Mouse (Mus musculus) fibroblast of lung, adult 2 months (primary cell): ENCODE results near the gene Gm20532.

Source experiments
- DNase-seq: peaks from one replicate; pipeline ENCODE4 v3.0.0-alpha.2; 2011; ENCODE audit warnings: low read depth

Gm20532 gene

DNA sequence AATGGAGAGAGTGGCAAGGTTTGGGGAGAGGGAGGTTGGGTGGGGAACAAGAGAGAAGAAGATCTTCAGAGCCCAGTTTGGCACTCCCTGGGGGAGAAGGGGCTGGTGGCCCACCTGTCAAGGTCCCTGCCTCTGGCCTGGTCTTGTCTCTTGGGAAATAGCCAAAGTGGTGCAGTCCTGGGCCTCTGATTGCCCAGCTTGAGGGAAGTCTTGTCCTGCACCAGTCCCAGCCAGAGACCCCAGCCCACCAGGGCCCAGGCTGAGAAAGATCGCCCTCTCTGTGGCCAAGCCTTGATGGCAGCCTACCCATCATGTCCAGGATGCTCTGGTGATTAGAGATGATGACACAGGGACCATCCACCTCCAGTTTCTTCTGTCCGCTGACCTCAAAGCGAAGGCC lies 10.5 kb downstream of the Gm20532 start:
- no peak for DNase-seq

DNA sequence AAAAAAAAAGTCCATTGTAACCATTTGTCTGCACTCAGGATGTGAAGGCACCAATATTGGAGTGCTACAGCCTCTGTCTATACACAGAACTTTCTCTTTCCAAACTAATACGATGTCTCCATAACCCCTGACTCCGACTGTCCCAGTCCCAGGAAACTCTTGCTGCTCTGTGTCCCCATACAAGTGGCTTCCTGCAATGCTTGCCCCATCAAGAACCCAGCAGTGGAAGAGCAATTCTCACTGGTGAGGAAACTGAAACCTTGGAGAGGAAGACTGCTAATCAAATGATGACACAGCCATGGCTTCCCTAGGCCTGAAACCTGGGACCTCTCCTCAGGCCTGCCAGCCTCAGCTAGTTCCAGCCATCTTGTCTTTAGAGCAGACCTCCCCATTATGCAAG lies 11.4 kb downstream of the Gm20532 start:
- DNase-seq, result no peak

DNA sequence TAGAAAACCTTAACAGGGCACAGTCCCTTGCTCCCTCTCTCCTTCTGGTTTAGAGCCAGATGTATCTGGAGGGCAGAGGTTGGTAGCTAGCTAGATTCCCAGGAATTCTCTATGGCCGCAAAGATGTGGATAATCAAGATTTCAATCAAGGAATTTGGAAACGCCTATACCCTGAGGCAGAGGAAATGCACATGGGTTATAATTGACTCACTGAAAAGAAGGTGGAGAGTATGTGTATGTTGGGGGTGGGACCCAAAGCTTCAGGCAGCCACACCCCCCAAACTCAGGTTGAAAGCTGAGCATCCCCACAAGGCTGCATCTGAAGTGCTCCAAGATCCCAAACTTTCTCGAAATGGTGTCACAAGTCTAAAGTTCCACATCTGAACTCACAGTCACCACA lies 12.0 kb downstream of the Gm20532 start:
- DNase-seq, result no peak

DNA sequence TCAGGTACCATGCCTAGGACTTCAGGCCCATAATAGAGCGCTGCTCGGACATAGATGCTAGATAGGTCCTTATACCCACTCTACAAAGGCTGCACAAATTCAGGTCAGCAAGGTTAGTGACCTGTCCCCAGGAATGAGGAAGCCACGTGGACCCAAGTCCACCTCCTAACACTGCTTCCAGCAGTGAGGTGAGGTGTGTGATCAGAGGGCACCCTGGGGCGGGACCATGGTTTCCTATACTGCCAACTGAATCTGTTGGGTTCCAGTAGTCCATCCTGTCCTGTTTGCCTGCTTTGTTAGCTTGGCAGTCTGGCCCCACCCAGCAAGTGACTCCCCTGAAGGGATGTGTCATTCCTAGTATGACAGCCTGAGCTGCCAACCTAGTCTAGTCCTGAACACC lies 13.5 kb downstream of the Gm20532 start:
- DNase-seq, result no peak

DNA sequence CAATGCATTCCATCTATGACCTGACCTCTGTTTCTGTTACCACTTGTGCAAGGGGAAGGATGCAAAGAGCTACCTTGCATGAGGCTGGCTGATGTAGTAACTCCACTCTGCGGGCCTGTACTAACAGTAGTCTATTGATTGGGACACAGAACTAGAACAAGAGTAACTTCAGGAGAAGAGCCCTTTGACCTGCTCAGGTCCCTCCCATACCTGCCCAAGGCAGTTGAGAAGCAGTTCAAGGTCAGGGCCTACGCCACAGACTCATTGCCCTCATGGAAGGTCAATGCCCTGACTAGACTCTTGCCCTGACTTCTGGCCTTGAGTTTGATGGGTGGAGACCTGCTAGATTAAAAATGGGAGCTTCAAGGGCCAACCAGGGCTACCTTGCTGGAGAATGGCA lies 14.2 kb downstream of the Gm20532 start:
- DNase-seq, result no peak

DNA sequence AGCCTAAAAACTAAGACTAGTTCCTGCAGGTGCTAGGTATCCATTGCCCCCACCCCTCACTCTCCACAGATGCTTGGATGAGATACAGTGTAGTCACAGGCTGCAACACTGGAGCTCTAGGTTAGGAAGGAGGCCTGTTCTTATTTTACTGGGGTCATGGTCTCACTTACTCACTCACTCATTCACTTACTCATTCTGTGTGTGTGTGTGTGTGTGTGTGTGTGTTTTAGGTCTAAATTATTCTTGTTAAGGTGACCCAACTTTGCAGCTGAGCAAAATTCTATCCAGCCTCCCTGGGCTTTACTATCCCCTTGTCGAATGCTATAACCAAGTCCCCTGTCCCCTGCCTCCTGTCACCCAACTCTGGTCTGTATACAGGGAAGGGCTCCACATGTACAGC lies 15.2 kb downstream of the Gm20532 start:
- DNase-seq, result no peak

DNA sequence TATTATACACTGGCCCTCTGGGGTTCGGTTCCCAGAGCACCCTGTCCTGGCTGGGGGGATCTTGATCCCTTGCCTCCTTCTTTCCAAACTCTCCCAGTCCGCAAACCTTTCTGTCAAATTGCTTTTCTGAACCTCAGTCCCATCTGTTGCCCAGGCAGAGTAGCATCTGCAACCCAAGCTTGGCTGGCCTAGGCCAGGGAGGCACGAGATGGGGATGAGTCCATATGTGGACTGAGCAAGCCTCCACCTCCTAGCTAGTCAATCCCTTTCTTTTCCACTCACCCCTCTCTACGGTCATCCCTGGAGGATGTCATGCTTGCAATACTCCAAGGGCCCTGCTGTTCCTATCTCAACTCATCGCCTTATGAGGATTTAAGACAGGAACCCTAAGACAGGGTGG lies 16.2 kb downstream of the Gm20532 start:
- no peak for DNase-seq

DNA sequence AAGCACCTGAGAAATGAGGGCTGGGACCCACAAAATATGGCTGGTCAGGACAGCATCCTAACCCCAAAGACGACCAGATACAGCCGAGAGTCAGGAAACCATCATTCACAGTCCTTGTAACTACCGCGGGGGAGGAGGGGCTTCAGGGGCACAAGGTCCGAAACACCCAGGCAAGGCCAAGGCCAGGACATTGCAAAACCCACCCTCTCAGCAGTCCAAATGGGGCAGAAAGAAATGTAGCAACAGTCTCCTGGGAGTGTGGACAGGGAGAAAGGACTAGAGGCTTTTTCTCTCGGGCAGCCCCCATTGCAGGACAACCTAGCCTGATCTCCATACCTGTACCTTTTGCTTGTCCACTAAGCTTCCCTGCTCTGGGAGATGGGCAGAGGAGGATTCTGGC lies 16.7 kb downstream of the Gm20532 start:
- DNase-seq, result no peak

DNA sequence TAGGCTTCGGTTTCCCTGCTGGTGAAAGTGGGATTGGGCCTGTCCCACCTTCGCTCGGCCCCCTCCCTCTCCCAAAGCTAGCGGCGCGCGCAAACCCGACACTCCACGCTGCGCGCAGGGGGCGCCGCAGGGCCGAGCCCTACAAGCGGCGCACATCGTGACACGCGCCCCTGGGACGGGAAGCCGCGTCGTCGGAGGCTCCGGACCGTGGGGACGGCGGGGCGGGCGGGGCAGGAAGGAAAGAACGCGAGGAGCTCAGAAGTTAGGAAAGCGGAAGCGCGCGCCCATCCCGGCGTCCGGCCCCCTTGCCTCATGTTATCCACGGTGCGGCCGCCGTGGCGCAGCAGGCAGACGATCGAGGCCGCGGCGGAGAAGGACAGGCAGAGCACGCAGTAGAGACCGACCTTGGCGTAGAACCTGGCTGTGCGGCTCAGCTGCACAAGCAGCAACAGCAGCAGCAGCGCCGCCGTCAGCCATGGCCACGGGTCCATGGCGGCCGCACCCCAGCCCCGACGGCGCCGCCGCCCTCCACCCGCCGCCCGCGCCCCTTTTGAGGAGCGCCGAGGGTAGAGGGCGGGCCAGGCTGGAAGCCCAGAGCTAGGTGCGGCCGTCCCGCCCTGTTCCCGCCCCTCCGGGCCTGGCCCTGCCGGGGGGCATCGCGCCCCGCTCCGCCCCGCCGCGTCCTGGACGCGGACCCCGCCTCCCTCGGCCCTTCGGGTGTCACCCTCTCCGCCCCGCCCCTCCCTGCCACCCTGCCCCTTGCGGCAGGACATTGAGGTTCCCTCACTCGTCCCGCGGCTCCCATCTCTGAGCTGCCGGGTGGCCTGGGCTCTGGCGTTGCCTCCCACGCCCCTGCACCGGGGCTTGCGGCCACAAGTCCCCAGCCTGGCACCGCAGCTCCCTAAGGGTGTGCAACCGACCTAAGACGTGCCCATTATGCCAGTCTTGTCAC lies 17.6 kb downstream of the Gm20532 start, which contains the start of gene Agpat2:
Gene Agpat2 (minus strand): TSS at position 698 of the 952 bp plus-strand sequence.
- no peak for DNase-seq

DNA sequence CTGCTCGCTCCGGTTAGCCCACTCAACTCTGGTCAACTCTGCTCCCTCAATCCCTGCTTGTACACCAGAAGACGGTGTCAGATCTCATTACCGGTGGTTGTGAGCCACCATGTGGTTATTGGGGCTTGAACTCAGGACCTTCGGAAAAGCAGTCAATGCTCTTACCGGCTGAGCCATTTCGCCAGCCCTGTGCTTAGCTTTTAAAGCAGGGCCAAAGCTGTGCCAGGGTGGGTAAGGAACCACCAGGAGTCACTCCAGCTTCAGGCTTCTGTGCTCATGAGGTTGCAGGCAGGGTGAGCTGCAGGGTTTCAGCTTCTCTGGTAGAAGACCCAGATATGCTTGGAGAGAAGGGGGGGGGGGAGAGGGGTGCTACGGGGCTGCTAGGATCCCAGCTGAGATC lies 18.9 kb downstream of the Gm20532 start:
- DNase-seq, result no peak

DNA sequence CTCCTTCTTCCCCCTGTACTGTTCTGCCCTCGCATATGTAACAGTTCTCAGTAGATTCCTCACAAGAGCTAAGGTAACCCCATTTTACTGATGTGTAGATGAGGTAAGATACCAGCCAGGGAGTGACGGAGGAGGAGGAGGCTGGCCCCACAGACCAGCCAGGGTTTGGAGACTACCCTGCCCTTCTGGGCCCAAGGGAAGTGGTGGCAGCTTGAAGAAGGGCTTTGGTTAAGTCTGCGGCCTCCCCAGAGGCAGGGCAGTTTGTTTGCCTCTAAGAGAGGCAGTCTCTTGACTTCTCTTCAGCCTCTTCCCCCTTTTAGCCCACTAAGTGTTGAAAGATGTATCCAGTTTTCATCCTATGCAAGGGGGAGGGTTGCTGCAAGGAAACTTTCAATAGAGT lies 20.1 kb downstream of the Gm20532 start:
- no peak for DNase-seq

DNA sequence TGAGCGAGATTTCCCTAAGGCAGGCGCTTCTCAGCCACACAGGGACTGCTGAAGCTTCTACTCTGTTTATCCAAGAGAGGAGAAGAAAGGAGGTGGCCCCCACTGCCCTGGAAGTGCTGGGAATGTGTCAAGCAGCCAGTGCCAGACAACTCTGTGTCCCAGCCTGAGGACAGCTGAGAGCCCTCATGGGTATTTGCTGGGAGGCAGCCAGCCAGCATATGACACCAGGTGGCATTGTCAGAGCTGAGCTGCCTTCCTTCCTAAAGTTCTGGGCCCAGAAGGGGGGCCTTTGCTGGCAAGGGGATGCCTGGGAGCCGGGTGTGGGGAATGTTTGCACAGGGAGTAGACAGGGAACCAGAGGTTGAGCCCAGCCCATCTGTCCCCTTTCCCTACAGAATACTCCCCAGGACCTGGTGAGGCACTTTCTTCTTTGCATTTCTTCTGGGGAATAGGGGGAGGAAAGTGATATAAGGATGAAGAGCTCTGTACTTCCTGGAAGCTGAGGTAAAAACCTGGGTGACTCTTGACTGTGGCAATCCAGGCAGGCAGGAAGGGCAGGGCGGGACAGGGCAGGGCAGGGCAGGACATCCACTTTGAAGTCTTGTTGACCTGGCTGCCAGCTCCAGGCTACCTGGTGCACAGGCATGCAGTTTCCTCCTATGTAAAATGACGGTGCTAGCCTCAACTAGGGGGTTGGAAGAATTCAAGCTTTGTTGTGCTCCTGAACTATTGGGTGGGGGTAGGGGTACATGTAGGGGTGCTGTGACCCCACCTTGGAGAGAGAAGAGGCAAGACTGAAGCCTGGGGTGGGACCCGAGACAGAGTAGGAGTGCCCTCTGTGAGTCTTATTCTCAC lies 20.8 kb downstream of the Gm20532 start:
- no peak for DNase-seq

DNA sequence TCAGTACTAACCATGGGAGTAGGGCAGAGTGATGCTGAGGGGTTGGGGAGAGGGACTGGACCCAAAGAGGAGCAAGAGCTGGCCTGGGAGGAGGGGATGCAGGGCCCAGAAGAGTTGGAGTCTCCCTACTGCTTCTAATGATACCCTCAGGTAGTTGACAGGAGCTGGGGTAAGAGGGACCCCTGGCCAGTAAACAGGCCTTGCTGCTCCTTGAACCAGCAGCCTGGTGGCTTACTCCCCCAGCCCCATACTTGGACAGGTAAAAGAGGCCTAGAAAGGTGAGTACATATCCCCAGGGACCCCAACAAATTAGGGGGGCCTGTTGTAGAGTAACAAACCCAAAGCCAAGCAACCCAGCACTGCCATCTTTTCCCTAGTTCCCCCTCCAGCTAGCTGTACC lies 22.3 kb downstream of the Gm20532 start:
- no peak for DNase-seq

DNA sequence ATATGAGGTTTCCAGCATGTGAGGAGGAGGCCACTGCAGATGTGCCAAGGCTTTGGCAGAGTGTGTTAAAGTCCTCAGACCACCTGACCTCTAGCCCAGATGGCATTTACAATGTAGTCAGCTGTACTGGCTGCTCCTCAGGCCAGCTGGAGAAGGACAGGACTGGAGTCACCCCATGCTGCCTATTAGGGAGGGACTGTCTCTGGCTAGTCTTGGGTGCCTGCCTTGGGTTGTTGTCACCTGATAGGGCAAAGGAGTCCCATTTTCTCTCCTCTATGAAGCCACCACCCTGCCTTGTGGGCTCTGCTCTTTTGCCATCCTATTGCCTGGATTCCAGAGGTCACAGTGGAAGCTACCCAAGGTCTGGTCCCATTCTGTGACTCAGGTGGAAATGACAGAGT lies 22.8 kb downstream of the Gm20532 start:
- DNase-seq, result no peak

DNA sequence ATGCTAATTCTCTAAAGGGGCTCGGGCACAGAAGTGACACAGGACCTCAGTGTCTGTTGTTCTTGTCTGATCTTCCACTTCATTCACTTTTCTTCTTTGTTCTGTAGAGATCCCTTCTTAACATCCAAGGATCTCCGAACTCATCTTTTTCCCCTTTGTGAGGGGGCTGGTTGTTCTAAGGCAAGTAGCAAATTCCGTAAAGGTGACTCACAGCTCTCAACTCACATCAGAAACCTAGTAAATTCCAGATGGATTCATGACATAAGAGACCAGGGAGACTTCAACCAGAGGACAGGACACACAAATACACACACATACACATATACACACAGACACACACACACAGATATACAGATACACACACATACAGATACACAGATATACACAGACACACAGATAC lies 24.1 kb downstream of the Gm20532 start:
- no peak for DNase-seq

DNA sequence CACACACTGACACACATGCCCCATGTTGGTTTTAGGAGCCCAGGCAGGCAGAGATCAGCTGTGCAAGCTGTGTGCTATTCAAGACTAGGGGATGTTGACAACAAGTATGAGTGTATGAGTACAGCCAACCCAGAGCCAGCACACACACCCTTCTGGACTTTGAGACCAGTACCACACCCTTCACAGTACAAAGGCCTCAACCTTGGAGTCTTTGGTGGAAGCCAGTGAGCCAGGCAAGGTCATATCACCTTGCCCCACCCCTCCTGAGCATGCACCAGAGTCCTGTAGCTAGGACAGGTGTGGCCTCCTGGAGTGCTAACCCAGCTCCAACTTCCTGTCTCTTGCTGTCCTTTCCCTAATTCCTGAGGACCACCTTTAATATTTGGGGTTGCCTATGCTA lies 24.6 kb downstream of the Gm20532 start:
- no peak for DNase-seq

DNA sequence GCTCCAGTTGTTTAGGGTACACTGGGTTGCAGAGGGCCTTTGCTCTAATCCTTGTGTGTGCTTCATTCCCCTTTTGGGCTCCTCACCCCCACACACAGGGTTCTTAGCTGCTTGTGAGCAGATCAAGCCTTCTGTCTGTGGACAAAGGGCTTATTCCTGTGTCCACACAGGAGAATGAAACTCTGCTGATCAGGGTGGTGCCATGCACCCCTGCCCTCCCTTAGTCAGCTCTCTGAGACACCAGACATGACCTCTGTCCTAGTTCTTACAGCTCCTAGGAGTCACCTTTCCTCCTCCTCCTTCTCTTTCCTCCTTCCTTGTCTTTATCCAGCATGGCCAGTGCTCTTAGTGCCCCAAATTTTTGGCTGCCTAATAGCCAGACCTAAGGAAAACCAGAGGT lies 25.5 kb downstream of the Gm20532 start:
- no peak for DNase-seq

DNA sequence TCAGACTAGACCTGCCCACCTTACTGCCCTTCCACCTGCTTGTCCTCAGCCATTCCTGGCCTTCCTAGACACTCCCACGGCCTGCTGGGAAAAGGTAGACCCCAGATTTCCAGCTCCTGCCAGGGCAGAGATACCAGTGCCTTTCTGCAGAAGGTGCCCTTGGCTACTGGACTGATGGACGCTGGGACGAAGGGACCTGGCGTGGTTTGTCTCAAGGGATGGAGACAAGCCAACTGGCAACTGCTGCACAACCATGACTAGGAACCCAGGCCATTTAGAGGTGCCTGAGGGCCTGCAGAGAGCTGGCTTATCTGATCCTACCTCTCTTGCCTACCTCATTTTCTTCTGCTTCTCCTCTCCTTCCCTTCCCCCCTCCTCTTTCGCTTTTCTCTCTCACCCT lies 28.5 kb downstream of the Gm20532 start:
- DNase-seq, result no peak

DNA sequence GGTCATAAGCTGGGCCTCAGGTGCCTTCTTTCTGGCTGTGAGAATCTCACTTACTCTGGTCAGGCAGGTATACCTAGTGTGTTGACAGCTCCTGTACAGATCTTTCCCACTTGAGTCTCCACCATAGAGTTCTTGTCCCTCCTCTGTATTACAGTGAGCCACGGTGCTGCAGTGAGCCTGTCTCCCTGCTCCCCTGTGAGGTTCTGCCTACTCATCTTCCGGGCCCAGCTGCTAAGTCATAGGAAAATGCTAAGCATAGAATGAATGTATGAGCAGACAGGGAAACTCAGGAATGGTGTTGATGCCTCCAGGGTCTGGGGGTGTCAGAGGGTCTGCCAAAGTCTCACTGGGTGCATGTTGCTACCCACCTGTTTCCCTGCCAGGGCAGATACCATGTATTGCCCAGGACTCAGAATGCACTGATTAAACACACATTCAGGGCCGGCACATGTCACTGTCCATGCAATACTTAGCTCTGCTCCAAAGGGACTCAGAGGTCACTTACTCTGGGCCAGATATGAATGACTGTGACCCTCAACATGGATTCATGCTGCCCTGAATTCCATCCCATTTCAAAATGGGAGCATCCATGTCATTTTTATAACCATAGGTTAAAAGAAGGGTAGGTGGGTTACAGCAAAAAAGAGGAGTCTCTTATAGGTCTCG lies 29.2 kb downstream of the Gm20532 start:
- DNase-seq, result no peak

DNA sequence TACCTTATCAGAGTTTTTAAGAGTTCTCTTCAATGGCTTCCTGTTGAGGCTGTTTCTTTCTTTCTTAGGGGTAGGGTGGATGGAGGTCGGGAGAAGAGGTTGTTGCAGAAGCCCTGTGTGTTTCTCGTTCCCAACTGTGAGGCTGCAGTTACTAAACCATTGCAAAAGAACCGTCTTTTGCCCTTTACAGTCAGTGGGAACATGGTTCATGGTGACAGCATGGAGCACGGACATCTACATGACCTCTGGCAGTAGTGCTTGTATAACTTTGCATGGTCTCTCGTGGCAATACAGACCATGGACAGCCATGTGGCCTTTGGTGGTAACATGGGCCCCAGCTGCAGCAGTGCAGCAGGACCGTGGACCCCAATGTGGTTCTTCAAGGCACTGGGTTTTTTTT lies 30.9 kb downstream of the Gm20532 start:
- no peak for DNase-seq

DNA sequence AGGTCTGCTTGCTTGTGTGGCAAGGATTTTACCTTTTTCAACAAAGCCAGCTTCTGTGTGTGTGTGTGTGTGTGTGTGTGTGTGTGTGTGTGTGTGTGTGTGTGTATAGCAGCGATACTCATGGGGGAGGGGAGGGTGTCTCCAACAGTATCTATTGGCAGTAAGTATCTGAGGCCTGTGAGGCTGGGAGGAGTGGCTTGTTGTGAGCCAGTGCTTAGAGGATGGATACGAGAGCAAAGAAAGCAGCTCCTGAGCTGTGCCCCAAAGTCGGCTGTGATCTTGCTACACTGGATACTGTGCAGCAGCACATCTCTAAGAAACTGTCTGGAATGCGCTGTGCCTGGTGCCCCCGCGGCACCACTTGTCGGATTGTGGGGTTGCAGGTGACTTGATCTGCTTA lies 31.5 kb downstream of the Gm20532 start:
- DNase-seq, result no peak

DNA sequence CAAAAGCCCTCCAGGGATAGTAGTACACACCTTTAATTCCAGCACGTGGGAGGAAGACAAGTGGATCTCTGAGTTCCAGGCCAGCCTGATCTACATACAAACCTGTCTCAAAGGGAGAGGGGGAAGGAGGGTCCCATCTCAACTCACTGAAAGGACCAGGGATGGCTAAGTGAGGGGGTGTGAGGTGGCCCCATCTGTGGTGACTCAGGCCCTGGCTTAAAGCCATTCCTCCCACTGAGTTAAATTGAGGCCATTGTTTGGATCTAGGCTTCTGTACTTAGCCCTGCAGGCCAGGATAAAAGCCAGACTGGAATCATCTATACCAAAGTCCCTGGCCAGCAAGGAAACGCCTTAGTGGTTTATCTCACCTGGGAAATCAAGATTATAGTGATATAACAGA lies 34.8 kb downstream of the Gm20532 start:
- DNase-seq, result no peak

DNA sequence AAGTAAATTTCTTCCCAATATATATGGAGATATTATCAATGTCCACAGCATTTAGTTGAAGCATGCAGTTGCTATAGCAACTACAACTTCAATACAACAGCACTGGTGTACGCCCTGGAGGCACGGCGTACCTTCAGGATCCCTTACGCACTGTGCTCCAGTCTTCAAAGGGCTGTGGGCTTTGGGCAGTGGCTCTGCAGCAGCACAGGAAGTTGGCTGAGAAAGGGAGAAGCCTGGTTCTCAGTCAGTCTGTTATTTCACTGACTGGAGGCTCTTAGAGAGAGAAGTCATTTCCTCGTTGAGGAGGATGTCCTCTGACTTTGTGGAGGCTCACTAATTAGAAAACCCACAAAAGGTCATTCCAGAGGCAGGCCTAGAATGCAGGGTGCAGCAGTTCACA lies 36.5 kb downstream of the Gm20532 start:
- no peak for DNase-seq
